Mouse (Mus musculus) kidney, adult 2 months (tissue): ENCODE measurements around the gene Cox4i2.

Experiments
- CTCF ChIP-seq: fragments of 200-500 bp; conservative IDR thresholded peaks from 2 replicates; pipeline ENCODE4 v1.5.1; 2011; ENCODE audit warnings: low read depth, mild to moderate bottlenecking, control low read depth, low read length, moderate library complexity, mixed read lengths; ENCODE audit not compliant: insufficient read depth, insufficient read length
- POLR2A ChIP-seq: fragments of 200-500 bp; IDR thresholded peaks from one replicate; pipeline ENCODE4 v1.6.1; 2011; ENCODE audit warnings: low read depth, low read length, control low read depth

- no peak for TF ChIP-seq POLR2A
- TF ChIP-seq CTCF, result no peak
Measured at GRCm38 (mm10) chr2:152777081-152777480, 23.1 kb downstream of the Cox4i2 start.
